Mouse (Mus musculus) forebrain, embryonic 13.5 days (tissue): Measurements from ENCODE around the gene Eif3f. TPM values are rescaled to one million over a fixed set of nuclear protein-coding genes. Genes with fewer than 3 reads are reported as not detected.

Experiments used
- ATAC-seq: fragments of 200-750 bp; cut with Nextera tagmentation; 2 replicates; pipeline ENCODE4 v1.8.0; 2017
- H3K27ac ChIP-seq: fragments of 300-500 bp; sonication (generic); 2 replicates; pipeline ENCODE4 v1.5.1; 2015; ENCODE audit warnings: inconsistent platforms, mild to moderate bottlenecking, moderate library complexity
- H3K27me3 ChIP-seq: fragments of 300-500 bp; sonication (generic); 2 replicates; pipeline ENCODE4 v1.6.1; 2015; ENCODE audit warnings: mild to moderate bottlenecking, inconsistent platforms
- H3K36me3 ChIP-seq: fragments of 300-500 bp; sonication (generic); 2 replicates; pipeline ENCODE4 v1.6.1; 2015; ENCODE audit warnings: mild to moderate bottlenecking, inconsistent platforms; ENCODE audit not compliant: poor library complexity, severe bottlenecking
- H3K4me1 ChIP-seq: fragments of 300-500 bp; sonication (generic); 2 replicates; pipeline ENCODE4 v1.6.1; 2015; ENCODE audit warnings: inconsistent platforms
- H3K4me2 ChIP-seq: fragments of 300-500 bp; sonication (generic); 2 replicates; pipeline ENCODE4 v1.6.1; 2015; ENCODE audit warnings: inconsistent platforms, mild to moderate bottlenecking, moderate library complexity
- H3K4me3 ChIP-seq: fragments of 300-500 bp; sonication (generic); 2 replicates; pipeline ENCODE4 v1.5.1; 2015; ENCODE audit warnings: mild to moderate bottlenecking, inconsistent platforms
- H3K9ac ChIP-seq: fragments of 300-500 bp; sonication (generic); 2 replicates; pipeline ENCODE4 v1.6.1; 2015; ENCODE audit warnings: mild to moderate bottlenecking, inconsistent platforms
- H3K9me3 ChIP-seq: fragments of 300-500 bp; sonication (generic); replicated peaks from 2 replicates; pipeline ENCODE4 v1.6.1; 2016; ENCODE audit warnings: inconsistent platforms
- WGBS: fragments of 180-500 bp; shearing (Covaris S2); methylation state at CpG from one replicate; pipeline ENCODE4 v1.1.7; 2015; 5-methylcytosine and 5-hydroxymethylcytosine counted together
- polyA plus RNA-seq: library from polyadenylated mRNA; unstranded; fragments of >200 nt; fragmentation: Nextera tagmentation; extraction: Ambion mirVana; gene quantifications from 2 replicates; pipeline ENCODE4 v1.2.1, GENCODE M21; 2015

The Eif3f gene
- polyA plus RNA-seq, 1 experiment from 2014 or later: 84.0 TPM

- no peak overlapping the region for H3K27ac ChIP-seq
- H3K4me1 ChIP-seq: no peaks in the 10 kb centered on the region
- peak; percentile 65; the same call in 1 of the 2 replicates for ATAC-seq
- H3K9ac ChIP-seq: no peak overlapping the region
- no peaks in the 10 kb centered on the region for H3K9me3 ChIP-seq
- peaks cover 66% of the 10 kb centered on the region for H3K36me3 ChIP-seq
- H3K4me2 ChIP-seq: no peak overlapping the region
- H3K27me3 ChIP-seq: peaks cover 4% of the 10 kb centered on the region; the same call in 1 of the 2 replicates
- H3K4me3 ChIP-seq: no peak overlapping the region
- WGBS: 3% methylated on average over 2 of the region's 2 CpGs
Observed at GRCm38 (mm10) chr7:108944002-108944401, 9.8 kb downstream of the Eif3f start.

DNA sequence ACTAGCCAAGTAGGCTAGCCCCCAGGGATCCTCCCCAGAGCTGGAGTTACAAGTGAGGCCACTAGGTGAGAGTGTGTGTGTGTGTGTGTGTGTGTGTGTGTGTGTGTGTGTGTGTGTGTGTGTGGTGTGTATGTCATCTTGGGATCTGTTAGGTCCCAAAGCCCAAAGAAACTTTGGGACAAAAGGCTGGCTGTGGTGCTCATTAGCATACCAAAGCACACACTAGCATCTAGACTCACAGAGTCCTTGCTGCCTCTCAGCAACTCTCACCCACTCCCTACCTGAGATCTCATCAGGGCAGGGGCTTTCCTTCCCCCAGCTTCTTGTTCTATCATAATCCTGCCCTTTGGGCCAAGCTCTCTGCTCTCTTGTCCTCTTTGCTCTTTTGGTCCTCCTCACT is 14.4 kb downstream of the Eif3f start:
- no peak for ATAC-seq
- H3K9me3 ChIP-seq: no peaks in the 10 kb centered on the region
- peaks cover 23% of the 10 kb centered on the region for H3K36me3 ChIP-seq
- H3K27ac ChIP-seq: no peak overlapping the region
- no peak overlapping the region for H3K4me3 ChIP-seq
- no peak overlapping the region for H3K4me2 ChIP-seq
- H3K9ac ChIP-seq: no peak overlapping the region
- peaks cover 12% of the 10 kb centered on the region for H3K4me1 ChIP-seq
- H3K27me3 ChIP-seq: peaks cover 49% of the 10 kb centered on the region

GRCm38 (mm10) chr7:108949301-108949700 is 15.1 kb downstream of the Eif3f start:
- Histone ChIP-seq H3K4me1 (peaks cover 12% of the 10 kb centered on the region), H3K36me3 (peaks cover 18% of the 10 kb centered on the region), H3K27ac (no peak overlapping the region), H3K27me3 (peaks cover 55% of the 10 kb centered on the region), H3K4me2 (no peak overlapping the region), H3K9me3 (no peaks in the 10 kb centered on the region), H3K4me3 (no peak overlapping the region), H3K9ac (no peak overlapping the region)
- no peak for ATAC-seq
- WGBS: 40% methylated on average over 2 of the region's 2 CpGs

GRCm38 (mm10) chr7:108950312-108950761 is 16.1 kb downstream of the Eif3f start, which contains the start of gene Tub:
Gene Tub (plus strand): TSS chr7:108950338.
- H3K27me3 ChIP-seq: peaks cover 55% of the 10 kb centered on the region

GRCm38 (mm10) chr7:108950762-108951331 is 16.6 kb downstream of the Eif3f start:
- WGBS: under 1% methylated on average over 52 of the region's 52 CpGs
- Histone ChIP-seq H3K4me3 (peak overlapping the region; percentile 62), H3K27me3 (peaks cover 55% of the 10 kb centered on the region), H3K27ac (no peak overlapping the region; the same call in 1 of the 2 replicates), H3K4me2 (peak overlapping the region; percentile 95), H3K9me3 (no peaks in the 10 kb centered on the region), H3K4me1 (peaks cover 12% of the 10 kb centered on the region), H3K9ac (peak overlapping the region; percentile 72), H3K36me3 (peaks cover 4% of the 10 kb centered on the region; the same call in 1 of the 2 replicates)
- peak; percentile 44 for ATAC-seq

More at GRCm38 (mm10) chr7:108950312-108950761, 16.1 kb downstream of the Eif3f start, which contains the start of gene Tub:
- H3K4me3 ChIP-seq: peak within 1 kb of the TSS; percentile 62
- H3K27ac ChIP-seq: no peak within 1 kb of the TSS; the same call in 1 of the 2 replicates
- under 1% methylated on average over 44 of the region's 44 CpGs for WGBS
- peaks cover 12% of the 10 kb centered on the region for H3K4me1 ChIP-seq
- peak within 1 kb of the TSS; percentile 72 for H3K9ac ChIP-seq
- H3K9me3 ChIP-seq: no peaks in the 10 kb centered on the region
- ATAC-seq: peak; percentile 85
- peak within 1 kb of the TSS; percentile 95 for H3K4me2 ChIP-seq
- H3K36me3 ChIP-seq: peaks cover 10% of the 10 kb centered on the region

GRCm38 (mm10) chr7:108952801-108953200 is 18.6 kb downstream of the Eif3f start:
- H3K27ac ChIP-seq: no peak overlapping the region
- H3K36me3 ChIP-seq: no peaks in the 10 kb centered on the region
- no peaks in the 10 kb centered on the region for H3K9me3 ChIP-seq
- no peak for ATAC-seq
- peaks cover 55% of the 10 kb centered on the region for H3K27me3 ChIP-seq
- H3K4me1 ChIP-seq: peaks cover 12% of the 10 kb centered on the region
- 87% methylated on average over 6 of the region's 6 CpGs for WGBS
- no peak overlapping the region for H3K9ac ChIP-seq
- no peak overlapping the region for H3K4me2 ChIP-seq
- no peak overlapping the region for H3K4me3 ChIP-seq

GRCm38 (mm10) chr7:108954185-108954584 is 20.0 kb downstream of the Eif3f start:
- no peak for ATAC-seq
- no peak overlapping the region for H3K4me2 ChIP-seq
- H3K27ac ChIP-seq: no peak overlapping the region
- no peaks in the 10 kb centered on the region for H3K36me3 ChIP-seq
- H3K9me3 ChIP-seq: no peaks in the 10 kb centered on the region
- H3K9ac ChIP-seq: no peak overlapping the region
- H3K4me3 ChIP-seq: no peak overlapping the region
- peaks cover 50% of the 10 kb centered on the region for H3K27me3 ChIP-seq
- H3K4me1 ChIP-seq: peaks cover 12% of the 10 kb centered on the region
- 65% methylated on average over 4 of the region's 4 CpGs for WGBS

- Histone ChIP-seq H3K9me3 (no peaks in the 10 kb centered on the region), H3K4me3 (no peak overlapping the region), H3K9ac (no peak overlapping the region), H3K27me3 (peaks cover 14% of the 10 kb centered on the region), H3K4me2 (no peak overlapping the region), H3K4me1 (no peaks in the 10 kb centered on the region), H3K27ac (no peak overlapping the region), H3K36me3 (no peaks in the 10 kb centered on the region)
- 71% methylated on average over 2 of the region's 2 CpGs for WGBS
- ATAC-seq: no peak
Observed at GRCm38 (mm10) chr7:108957734-108958133, 23.5 kb downstream of the Eif3f start.

DNA sequence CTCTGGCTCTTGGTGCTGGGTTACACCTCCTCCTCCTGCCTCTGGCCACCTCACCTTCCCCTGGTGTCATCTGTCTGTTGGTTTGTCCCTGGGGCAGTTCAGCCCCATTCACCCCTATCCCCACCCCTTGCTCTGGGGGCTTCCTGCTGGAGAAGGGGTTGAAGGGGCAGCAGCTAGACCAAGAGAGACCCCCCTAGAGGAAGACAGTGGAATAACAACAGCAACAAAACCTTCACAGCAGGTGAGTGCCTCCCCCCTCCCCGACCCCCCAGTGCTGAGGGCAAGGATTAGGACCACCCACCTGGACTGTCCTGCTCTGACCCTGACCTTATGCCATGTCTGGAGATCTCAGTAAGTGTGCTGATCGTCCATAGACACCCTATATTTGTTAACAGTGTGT is 31.8 kb downstream of the Eif3f start:
- Histone ChIP-seq H3K9me3 (no peaks in the 10 kb centered on the region), H3K9ac (no peak overlapping the region; the same call in 1 of the 2 replicates), H3K27me3 (peaks cover 5% of the 10 kb centered on the region; the same call in 1 of the 2 replicates), H3K27ac (no peak overlapping the region), H3K4me1 (peaks cover 4% of the 10 kb centered on the region; the same call in 1 of the 2 replicates), H3K36me3 (no peaks in the 10 kb centered on the region), H3K4me2 (no peak overlapping the region), H3K4me3 (no peak overlapping the region)
- WGBS: 26% methylated on average over 2 of the region's 2 CpGs
- no peak for ATAC-seq

GRCm38 (mm10) chr7:108966742-108967362 is 32.6 kb downstream of the Eif3f start:
- ATAC-seq: peak; percentile 84
- 30% methylated on average over 7 of the region's 7 CpGs for WGBS
- Histone ChIP-seq H3K4me1 (peaks cover 5% of the 10 kb centered on the region), H3K9ac (no peak overlapping the region), H3K27me3 (peaks cover 5% of the 10 kb centered on the region), H3K36me3 (no peaks in the 10 kb centered on the region), H3K9me3 (no peaks in the 10 kb centered on the region), H3K4me3 (no peak overlapping the region), H3K27ac (no peak overlapping the region), H3K4me2 (no peak overlapping the region)

DNA sequence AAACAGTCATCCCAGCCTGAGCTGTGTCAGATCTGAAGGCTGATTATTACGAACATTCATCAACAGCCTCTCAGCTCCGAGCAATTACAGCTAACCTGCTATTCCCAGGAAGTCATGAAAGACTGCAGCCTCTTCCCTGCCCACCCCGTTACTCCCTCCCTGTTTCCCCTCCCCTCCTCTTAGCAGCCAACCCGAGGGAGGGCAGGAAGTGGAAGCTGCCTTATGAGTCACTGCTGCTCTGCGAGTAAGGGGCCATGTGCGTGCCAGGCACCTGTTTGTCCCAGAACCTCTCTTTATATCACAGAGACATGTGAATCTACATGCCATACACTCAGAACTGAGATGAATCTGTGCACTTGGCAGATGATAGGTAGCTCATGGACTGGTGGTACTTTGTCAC is 34.0 kb downstream of the Eif3f start:
- H3K36me3 ChIP-seq: no peaks in the 10 kb centered on the region
- peaks cover 15% of the 10 kb centered on the region for H3K4me1 ChIP-seq
- H3K27me3 ChIP-seq: peaks cover 5% of the 10 kb centered on the region
- H3K4me2 ChIP-seq: no peak overlapping the region
- H3K9ac ChIP-seq: no peak overlapping the region
- H3K4me3 ChIP-seq: no peak overlapping the region
- 51% methylated on average over 6 of the region's 6 CpGs for WGBS
- no peak for ATAC-seq
- no peak overlapping the region for H3K27ac ChIP-seq
- no peaks in the 10 kb centered on the region for H3K9me3 ChIP-seq

- H3K4me3 ChIP-seq: no peak overlapping the region
- H3K27me3 ChIP-seq: peaks cover 5% of the 10 kb centered on the region
- peak overlapping the region; percentile 52 for H3K27ac ChIP-seq
- H3K9me3 ChIP-seq: no peaks in the 10 kb centered on the region
- 20% methylated on average over 6 of the region's 6 CpGs for WGBS
- H3K9ac ChIP-seq: no peak overlapping the region
- peaks cover 12% of the 10 kb centered on the region for H3K4me1 ChIP-seq
- no peak overlapping the region; the same call in 1 of the 2 replicates for H3K4me2 ChIP-seq
- H3K36me3 ChIP-seq: no peaks in the 10 kb centered on the region
- peak; percentile 81 for ATAC-seq
Observed at GRCm38 (mm10) chr7:108972273-108972672, 38.1 kb downstream of the Eif3f start.
